Mouse (Mus musculus) liver, embryonic 14.5 days (tissue): ENCODE data around the gene Ctnnbip1.

Experiments used
- CTCF ChIP-seq: IDR thresholded peaks from 2 replicates; pipeline ENCODE4 v1.5.1; 2016; ENCODE audit warnings: antibody characterized with exemption, low read depth, control low read depth
- EP300 ChIP-seq: IDR thresholded peaks from 2 replicates; pipeline ENCODE4 v1.6.1; 2016; ENCODE audit warnings: antibody characterized with exemption, low read depth

DNA sequence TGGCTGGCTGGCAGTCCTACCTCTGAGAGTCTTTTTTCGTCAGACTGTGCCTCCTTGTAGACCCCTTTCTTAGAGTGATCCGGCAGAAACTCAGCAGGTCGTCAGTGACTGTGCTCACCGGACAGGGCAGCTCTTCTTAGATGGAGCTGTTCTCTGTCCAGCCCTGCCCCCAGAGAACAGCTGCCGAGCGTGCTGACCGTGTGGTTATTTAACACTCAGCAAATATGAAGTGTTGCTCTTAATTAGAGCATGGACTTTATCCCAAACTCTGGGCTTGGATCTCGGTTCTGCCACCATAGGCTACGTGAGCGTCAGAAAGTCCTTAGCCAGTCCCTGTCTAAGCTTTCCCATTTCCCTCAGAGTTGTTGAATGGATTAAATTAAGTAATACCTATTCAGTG lies 3.2 kb downstream of the Ctnnbip1 start:
- TF ChIP-seq CTCF (no peak), EP300 (no peak)
